In the genomic region with DNA sequence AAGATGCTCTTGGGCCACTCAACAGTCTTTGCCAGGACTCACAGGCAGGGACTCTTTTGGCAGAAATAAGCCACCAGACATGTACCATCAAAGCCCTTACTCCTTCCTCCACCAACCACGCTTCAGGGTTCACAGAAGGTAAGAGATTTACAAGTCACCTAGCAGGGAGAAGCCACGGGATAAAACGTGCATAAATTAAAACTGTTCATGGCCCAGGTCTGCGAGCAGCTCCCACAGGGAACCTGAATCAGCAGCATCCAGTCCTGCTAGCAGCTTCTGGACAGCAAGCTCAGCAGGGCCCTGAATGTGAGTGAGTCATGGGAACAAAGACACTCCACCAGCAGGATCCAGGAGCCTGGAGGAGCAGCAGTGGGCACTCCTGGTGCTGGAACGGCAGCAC, we compare ENCODE assay signal across 11 mouse cellular contexts. TPM values are rescaled to one million over a fixed set of nuclear protein-coding genes. Genes with fewer than 3 reads are reported as not detected.
DNase-seq lines count a peak whose midpoint lies in the region; ATAC-seq and TF ChIP-seq lines count a peak whose summit lies in the region.
"Had no signal": no experiment of that assay in that cellular context is flagged by ENCODE, and none has a peak within 500 bp of the region (broad histone marks: within the 10 kb centered on the region; RNA-seq: fewer than 3 reads in every experiment).

No protein-coding gene starts in this region.

- WGBS in heart, embryonic 10.5 days, result 70% methylated on average over 5 of the region's 5 CpGs
- WGBS in kidney, embryonic 15.5 days, result 38% methylated on average over 5 of the region's 5 CpGs
- 57% methylated on average over 5 of the region's 5 CpGs for WGBS in stomach, postnatal 0 days

- H3K4me2 ChIP-seq in kidney, embryonic 15.5 days, result no peak overlapping the region
- no peak overlapping the region for H3K4me2 ChIP-seq in stomach, postnatal 0 days (replicated peaks; ENCODE audit: low read depth)

- H3K27ac ChIP-seq in heart, embryonic 10.5 days, result peak overlapping the region; percentile 67
- H3K27ac ChIP-seq in kidney, embryonic 15.5 days, result peak overlapping the region; percentile 87
- H3K27ac ChIP-seq in stomach, postnatal 0 days (replicated peaks), result peak overlapping the region; percentile 67
- H3K27ac ChIP-seq: hindbrain, postnatal 0 days had no signal

- H3K9me3 ChIP-seq in heart, embryonic 10.5 days, result no peaks in the 10 kb centered on the region
- H3K9me3 ChIP-seq in kidney, embryonic 15.5 days (replicated peaks), result no peaks in the 10 kb centered on the region
- no peaks in the 10 kb centered on the region for H3K9me3 ChIP-seq in stomach, postnatal 0 days (ENCODE audit: control insufficient read depth, low read length)

- TF ChIP-seq CTCF in stomach, postnatal 0 days (IDR thresholded peaks at IDR 0.05; ENCODE audit: low read depth), result no peak

- no peak for ATAC-seq in kidney, embryonic 15.5 days (replicated peaks; ENCODE audit: low FRiP score)
- no peak for ATAC-seq in stomach, postnatal 0 days (ENCODE audit: low FRiP score, low TSS enrichment)
- ATAC-seq: hindbrain, postnatal 0 days had no signal

- no peak overlapping the region for H3K9ac ChIP-seq in kidney, embryonic 15.5 days
- H3K9ac ChIP-seq in stomach, postnatal 0 days (ENCODE audit: low read length), result 0 out of 2 replicates have a peak overlapping the region, but pooled peaks have one; percentile 13

- intact Hi-C loops in heart, postnatal 10 days (cut with DNase I), result no loop called here

- DNase-seq in heart, embryonic 10.5 days (ENCODE audit: low spot score), result no peak
- DNase-seq in heart, postnatal 10 days, result no peak
- DNase-seq in right cerebral cortex, adult 18-20 months, result peak; percentile 20
- no peak for DNase-seq in right cerebral cortex, adult 2 months (ENCODE audit: low spot score in 2 of 2)
- no peak for DNase-seq in stomach, postnatal 0 days (ENCODE audit: low spot score)
- DNase-seq in right cerebral cortex, postnatal 10 days (ENCODE audit: low spot score in 2 of 2), result no peak
- no peak for DNase-seq in c-Kit-positive CD71-positive TER-119-positive erythroid progenitor cells, embryonic 14.5 days (ENCODE audit: low spot score)
- DNase-seq: adrenal gland, adult 8-10 months; thymus, postnatal 14 days had no signal

- H3K4me1 ChIP-seq in heart, embryonic 10.5 days, result peaks cover 59% of the 10 kb centered on the region
- H3K4me1 ChIP-seq in kidney, embryonic 15.5 days, result peaks cover 64% of the 10 kb centered on the region
- peaks cover 19% of the 10 kb centered on the region for H3K4me1 ChIP-seq in stomach, postnatal 0 days (replicated peaks; ENCODE audit: control insufficient read depth, insufficient read depth)

- TF ChIP-seq EP300 in stomach, postnatal 0 days (optimal IDR thresholded peaks at IDR 0.05), result no peak

- no peaks in the 10 kb centered on the region for H3K27me3 ChIP-seq in heart, embryonic 10.5 days (ENCODE audit: insufficient read depth, poor library complexity, severe bottlenecking)
- no peaks in the 10 kb centered on the region for H3K27me3 ChIP-seq in kidney, embryonic 15.5 days
- no peaks in the 10 kb centered on the region for H3K27me3 ChIP-seq in stomach, postnatal 0 days (ENCODE audit: control insufficient read depth, insufficient read depth, low read length)

- no peak overlapping the region for H3K4me3 ChIP-seq in heart, embryonic 10.5 days
- no peak overlapping the region for H3K4me3 ChIP-seq in kidney, embryonic 15.5 days (replicated peaks)
- H3K4me3 ChIP-seq in stomach, postnatal 0 days (ENCODE audit: low read depth, low read length), result no peak overlapping the region

- H3K36me3 ChIP-seq in heart, embryonic 10.5 days, result peaks cover 8% of the 10 kb centered on the region
- no peaks in the 10 kb centered on the region for H3K36me3 ChIP-seq in kidney, embryonic 15.5 days
- no peaks in the 10 kb centered on the region for H3K36me3 ChIP-seq in stomach, postnatal 0 days (ENCODE audit: control insufficient read depth, insufficient read depth, low read length)

RNA-seq across cellular contexts. Expression of a gene that starts 7.9 kb away (rescaled TPM):
- 111 and 177 TPM in 2 replicates for polyA plus RNA-seq in heart, embryonic 10.5 days (2016; fragmentation: Nextera tagmentation; extraction: Ambion mirVana)
- total RNA-seq in heart, postnatal 10 days (2021), result 100 to 1,000 TPM; 184 to 197 TPM
- 115 and 121 TPM in 2 replicates for polyA plus RNA-seq in kidney, embryonic 15.5 days (2015; fragmentation: Nextera tagmentation; extraction: Ambion mirVana)
- 77.3 and 85.9 TPM in 2 replicates for polyA plus RNA-seq in stomach, postnatal 0 days (2015; fragmentation: Nextera tagmentation; extraction: Ambion mirVana)
